Mouse (Mus musculus) ovary, postnatal 36 days (tissue): ENCODE data around the gene Igfbp4.

Experiments used
- DNase-seq: peaks from one replicate; pipeline ENCODE4 v3.0.0; 2022; ENCODE audit warnings: low spot score, mixed read lengths

Igfbp4 gene

DNA sequence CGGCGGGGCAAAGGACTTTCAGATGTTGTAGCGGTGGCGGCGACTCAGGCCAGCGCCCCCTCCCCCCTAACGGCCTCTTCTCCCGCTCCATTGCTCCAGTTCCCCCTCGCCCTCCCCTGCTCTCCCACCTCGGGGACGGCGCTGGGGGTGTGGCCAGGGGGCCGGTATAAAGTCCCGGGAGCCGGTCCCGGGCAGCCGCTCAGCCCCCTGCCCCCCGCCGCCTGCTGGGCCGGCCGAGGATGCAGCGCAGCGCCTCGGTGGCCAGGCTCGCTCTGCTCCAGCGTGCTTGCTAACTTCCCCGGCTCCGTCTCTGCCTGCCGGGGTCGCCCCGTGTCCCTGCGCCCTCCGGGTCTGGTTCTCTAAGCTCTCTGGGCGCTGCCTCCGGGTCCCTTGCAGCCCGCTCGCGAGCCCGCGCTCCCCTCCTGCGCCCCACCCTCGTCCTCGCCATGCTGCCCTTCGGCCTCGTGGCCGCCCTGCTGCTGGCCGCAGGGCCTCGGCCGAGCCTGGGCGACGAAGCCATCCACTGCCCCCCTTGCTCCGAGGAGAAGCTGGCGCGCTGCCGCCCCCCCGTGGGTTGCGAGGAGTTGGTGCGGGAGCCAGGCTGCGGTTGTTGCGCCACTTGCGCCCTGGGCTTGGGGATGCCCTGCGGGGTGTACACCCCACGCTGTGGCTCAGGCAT is at the start of gene Igfbp4:
Gene Igfbp4 (plus strand): TSS at position 194 of the 679 bp plus-strand sequence.
- DNase-seq: peak; percentile 78

DNA sequence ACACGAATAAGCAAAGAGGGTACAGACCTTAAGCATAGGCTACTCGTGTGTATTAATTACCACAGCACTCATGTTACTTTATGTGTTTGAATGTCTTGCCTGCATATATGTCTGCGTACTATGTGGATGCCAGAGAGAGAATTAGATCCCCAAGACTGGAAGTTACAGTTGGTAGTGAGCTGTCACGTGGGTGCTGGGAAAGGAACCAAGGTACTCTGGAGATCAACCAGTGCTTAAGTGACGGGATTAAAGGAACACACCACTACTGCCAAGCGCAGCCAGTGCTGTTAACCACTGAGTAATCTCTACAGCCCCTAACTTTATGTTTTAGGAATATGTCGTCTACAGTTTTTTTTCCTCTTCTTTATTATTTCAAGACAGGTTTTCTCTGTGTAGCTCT is 45.1 kb upstream of the Igfbp4 start:
- no peak for DNase-seq

DNA sequence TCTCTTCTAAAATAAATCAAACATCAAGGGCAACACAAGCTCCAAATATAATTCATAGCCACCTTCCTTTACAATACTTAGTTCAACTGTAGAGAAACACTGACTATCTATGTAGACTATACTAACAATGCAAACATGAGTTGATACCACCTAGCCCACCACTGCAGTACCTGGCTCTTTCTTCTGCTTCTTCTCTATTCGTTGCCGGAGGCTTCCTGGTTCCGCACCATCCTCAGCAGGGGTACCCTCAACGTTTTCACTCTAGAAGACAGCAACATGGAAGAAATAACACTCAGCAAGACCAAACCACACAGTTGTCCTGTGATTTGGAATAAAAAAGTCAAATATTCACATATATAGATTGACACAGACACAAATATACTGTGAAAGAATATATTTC is 43.4 kb upstream of the Igfbp4 start:
- no peak for DNase-seq

DNA sequence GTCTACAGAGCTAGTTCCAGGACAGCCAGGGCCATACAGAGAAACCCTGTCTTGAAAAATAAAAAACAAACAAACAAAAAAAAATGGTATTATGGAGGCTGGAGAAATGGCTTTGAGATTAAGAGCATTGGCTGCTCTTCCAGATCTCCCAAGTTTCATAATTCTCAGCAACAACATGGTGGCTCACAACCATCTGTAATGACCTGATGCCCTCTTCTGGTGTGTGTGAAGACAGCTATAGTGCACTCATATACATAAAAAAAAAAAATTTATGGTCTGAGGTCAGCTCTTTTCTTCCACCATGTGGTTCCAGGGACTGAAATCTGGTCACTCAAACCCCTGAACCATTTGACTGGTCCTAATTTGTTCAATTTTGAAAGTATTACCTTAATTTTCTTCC is 42.3 kb upstream of the Igfbp4 start:
- DNase-seq: no peak

DNA sequence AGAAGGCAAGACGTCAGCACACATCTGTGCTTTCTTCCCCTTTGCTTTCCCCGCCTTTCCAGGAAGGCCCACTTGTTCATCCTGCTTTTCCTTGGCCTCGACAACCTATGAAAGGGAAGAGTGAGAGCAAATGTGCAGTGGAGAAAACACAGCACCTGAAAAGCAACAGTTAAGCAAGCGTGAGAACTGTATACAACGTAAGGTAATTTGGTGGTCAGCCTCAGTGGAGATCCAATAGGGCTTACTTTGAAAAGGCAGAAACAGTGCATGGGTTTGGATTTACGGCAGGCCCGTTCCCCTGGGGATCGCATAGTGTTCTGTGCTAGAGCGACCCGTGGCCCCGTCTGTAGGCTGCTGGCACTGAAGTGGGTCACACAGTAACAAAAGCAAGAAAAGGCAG is 41.8 kb upstream of the Igfbp4 start:
- no peak for DNase-seq

DNA sequence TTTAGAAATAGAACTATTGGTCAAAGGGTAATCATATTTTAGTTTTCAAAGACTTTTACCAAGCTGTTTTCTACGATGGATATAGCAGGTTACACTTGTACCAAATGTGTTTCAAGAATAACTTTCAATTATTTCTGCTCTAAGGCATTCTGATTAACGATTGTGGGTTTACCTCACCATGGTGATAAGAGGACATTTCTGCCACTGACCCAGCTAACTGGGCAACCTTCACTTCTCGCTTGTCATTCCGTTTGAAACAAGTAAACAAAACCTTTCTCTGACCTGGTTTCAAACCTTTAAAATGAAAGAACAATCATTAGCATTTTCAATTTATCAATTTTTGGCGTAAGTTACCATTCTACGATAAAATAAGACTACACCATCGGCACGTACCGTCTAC is 34.3 kb upstream of the Igfbp4 start:
- DNase-seq: no peak

DNA sequence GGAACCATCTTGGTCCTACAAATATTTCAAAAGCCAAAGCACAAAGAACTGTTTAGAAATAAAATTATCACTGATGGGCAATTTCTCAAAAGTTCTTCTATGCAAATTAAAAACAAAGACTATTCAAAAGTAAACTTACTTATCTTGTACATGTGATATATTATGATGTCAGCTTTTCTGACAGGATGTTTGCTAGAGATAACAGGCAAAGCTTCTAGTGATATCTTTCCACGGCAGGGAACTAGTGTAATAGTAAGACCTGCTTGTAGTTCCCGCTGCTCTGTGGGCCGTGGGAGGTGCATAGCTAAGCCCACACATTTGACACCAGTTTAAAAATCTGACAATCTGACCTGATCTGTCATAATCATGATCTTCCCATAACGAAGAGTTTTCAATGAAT is 30.9 kb upstream of the Igfbp4 start:
- no peak for DNase-seq

DNA sequence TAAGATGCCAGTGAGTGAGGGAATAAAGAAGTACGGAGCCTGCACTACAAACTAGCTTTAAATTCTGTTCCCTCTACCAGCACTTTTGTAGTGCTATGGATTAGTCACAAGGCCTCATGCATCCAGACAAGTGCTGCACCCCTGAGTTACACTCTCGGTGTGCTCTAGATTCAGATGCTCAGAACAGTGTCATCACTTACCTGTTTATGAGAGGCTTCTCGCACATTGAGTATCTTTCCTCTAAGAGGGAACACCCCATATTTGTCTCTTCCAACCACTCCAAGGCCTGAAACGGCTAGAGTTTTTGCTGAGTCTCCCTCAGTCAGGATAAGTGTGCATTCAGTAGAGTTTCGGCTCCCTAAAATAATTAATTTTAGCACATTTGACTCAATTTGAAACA is 30.3 kb upstream of the Igfbp4 start:
- no peak for DNase-seq

DNA sequence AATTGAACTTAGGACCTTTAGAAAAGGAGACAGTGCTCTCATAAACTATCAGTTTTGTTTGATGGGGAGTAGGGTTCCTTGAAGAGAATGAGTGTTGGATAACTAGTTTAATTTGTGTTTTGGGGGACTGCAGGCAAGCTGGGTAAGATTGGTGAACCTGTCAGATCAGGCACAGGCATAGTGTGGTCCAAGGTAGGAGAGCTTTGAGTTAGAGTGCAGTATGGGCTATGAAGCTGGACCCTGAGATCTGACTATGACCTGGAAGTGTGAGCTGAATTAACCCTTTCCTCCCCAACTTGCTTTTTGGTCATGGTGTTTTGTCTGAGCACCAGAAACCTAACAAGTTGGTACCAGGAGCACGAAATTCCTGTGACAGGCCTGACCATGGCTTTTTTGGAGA is 27.2 kb upstream of the Igfbp4 start:
- DNase-seq: no peak

DNA sequence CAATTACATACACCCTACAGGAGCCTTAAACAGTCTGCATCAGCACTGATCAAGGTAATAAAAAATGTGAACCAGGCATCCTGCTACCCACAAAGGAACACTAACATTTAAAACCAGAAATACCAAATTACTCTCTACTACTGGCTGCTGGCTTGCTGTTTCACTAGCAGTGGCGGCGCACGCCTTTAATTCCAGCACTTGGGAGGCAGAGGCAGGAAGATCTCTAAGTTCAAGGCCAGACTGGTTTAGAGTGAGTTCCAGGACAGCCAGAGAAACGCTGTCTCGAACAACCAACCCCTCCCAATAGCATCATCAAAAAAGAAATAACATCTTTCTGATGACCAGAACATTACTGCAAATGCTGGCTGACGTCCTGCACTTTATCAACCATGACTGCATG is 21.2 kb upstream of the Igfbp4 start:
- DNase-seq: no peak

DNA sequence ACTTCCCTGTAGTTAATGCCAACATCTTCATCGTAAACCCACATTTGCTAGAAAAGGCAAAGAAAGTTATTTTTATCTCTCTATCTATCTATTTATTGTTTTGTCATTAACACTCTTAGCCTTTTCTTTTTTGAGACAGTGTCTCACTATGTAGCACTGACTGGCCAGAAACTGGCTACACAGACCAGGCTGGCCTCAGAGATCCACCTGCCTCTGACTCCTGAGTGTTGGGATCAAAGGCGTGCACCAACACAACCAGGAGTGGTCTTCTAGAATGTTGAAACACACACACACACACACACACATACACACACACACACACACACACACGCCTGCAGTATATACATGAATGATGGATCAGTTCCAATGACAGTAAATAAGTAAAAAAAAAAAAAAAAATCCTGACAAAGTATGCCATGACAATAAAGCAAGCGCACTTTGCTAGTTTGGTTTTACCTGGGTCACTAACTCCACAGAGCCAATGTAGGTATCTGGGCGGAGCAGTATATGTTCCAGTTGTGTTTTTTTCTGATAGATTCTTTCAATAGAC is 18.6 kb upstream of the Igfbp4 start:
- no peak for DNase-seq

DNA sequence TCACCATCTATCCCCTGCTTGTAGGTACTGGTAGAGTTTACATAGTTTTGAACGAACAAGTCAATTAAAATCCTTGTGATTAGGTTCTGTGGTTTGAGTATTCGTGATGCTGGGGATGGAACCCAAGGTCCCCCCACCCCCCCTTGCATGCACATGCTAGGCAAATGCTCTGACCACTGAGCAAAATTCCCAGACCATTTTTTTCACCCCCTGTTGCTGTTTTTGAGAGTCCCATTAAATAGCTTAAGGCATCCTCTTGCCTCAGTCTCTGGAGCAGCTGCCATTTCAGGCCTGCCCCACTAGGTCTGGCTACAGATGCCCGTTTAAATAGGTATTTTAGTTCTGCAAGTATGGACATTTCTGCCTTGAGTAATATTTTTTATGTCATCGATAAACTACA is 17.9 kb upstream of the Igfbp4 start:
- no peak for DNase-seq

DNA sequence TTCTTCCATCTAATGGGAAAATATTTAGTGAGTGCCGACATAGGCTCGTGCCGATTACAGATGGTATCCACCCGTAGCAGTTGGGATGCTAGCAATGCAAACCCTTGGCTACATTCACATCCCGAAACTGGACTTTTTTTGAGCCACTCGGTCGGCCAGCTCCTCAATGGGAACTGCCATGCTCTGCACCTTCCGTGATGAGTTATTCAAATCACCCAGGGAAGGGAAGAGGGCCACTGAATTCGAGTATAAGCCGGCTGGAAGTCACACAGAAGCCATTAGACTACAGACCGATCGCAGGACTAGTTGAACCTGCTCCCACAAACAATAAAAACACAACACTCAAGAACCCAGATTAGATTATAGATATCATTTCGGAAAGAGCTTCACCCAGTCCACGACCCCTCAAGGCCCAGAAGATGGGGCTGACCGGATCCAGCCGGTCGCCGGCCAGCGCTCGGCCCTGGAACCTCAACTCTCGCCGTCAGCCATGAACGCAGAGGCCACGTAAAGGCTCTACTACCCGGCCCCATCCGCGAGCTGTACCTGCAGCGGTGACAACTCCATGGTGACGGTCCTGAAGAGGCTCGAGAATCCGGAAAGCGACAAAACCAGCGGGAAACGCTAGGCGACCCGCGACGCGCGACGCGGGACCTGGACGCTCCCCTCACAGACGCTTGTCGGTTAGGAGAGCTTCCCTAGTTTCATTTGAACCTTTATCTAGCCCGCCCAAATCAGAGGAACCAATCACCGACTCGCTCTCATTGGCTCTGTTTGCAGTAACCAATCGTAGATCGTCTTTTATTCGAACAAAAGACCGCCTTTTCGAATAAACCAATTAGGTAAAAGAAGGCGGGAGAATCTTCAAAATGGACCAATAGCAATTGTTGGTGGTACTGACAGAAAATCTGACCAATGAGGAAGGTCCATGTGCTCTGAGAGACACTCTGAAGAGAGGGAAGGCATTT is 17.3 kb upstream of the Igfbp4 start, which contains the start of gene Top2a:
Gene Top2a (minus strand): TSS at position 690 of the 968 bp plus-strand sequence.
- peak; percentile 85 for DNase-seq

DNA sequence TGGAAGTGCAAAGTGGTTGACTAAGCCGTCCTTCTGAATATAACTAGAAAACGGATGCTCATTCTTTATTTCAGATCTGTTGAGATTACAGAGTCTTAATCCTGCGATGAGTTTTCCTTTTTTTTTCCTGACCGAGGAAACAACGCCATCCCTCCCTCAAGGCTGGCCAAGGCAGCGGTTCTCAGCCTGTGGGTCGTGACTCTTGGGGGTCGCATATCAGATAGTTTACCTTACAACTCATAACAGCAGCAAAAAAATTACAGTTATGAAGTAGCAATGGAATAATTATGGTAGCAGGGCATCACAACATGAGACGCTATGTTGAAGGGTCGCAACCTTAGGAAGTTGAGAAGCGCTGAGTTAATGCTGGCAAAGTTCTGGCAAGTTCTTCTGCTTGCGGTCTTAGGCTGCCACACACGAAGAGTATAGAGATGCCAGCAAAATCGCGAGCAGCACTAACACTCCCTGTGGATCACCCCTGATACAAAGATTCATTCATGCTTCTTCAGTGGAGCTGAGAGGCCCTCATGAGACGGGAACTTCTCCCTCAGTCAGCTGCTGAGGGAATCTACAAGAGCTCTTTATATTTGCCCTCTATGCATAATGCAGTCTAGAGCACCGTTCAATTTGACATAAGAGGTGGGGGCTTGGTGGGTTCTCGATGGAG is 16.4 kb upstream of the Igfbp4 start:
- DNase-seq: no peak

DNA sequence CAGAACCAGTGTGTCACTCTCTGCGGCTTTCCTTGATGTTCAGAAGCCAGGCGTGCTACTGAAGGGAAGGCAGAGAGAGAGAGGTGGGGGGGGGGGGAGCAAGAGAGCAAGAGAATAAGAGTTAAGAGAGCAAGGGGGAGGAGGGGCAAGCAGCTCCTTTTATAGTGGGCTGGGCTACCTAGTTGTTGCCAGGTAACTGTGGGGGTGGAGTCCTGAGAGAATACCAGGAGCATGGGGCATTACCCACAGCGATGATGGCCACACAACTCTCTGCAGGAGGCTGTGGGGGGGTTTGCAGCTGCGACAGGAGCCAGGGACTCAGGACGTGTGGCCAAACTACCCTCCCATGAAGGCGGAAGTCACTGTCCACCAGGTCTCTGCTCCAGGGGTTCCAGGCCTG is 15.2 kb upstream of the Igfbp4 start:
- no peak for DNase-seq

DNA sequence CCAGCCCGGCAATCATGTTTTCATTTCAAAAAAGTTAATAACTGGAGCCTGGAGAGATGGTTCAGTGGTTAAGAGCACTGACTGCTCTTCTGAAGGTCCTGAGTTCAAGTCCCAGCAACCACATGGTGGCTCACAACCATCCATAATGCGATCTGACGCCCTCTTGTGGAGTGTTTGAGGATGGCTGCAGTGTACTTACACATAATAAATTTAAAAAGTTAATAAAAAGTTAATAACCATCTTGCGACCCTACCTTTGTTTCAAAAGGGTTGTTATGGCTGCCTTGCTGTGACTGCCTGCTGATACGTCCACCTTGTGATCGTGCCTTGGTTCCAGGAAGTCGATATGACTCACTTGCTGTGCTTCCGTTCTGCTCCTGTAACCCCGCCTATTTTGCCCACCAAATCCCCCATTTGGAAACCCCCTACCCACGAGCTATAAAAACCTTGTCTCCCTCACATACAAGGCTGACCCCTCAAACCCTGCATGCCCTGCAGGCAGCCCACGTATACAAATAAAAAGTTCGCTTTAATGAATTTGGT is 14.1 kb upstream of the Igfbp4 start:
- DNase-seq: no peak

DNA sequence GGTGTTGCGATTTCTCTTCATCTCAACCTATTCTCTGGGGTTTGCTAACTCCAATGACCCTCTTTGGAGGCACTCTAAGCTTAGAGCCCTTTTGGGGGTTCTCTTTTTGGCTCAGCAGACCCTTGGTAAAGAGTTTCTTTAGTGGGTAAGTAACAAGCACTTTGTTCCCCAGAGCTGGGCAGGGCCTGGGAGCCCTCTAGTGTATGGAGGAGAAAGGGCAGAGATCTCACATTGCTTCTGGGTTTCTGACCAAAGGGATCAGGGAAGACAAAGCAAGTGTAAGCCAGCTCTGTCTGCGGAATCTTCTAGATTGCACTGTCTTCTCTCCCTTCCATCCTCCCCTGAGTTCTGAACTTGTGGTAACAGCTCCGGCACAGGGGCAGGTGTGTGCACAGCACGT is 5.7 kb upstream of the Igfbp4 start:
- DNase-seq: no peak

DNA sequence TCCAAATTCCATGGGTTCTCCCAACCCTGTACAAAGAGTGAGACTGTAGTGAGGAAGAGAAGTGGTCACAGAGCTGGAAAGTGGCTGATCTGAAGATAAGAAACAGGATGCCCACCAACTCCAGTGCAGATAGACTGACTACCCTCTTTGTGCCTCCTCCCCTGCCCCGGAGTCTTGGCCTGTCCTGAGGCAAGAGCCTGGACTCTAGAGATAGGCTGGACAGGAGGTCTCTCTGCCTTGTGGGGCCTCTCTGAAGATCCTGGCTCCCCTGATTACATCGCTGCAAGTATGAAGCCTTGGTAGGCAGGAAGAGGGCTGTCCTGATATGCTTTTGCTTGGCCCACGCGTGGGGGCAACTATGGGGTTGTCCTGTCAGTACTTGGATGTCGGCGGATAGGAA is 4.8 kb upstream of the Igfbp4 start:
- DNase-seq: no peak

DNA sequence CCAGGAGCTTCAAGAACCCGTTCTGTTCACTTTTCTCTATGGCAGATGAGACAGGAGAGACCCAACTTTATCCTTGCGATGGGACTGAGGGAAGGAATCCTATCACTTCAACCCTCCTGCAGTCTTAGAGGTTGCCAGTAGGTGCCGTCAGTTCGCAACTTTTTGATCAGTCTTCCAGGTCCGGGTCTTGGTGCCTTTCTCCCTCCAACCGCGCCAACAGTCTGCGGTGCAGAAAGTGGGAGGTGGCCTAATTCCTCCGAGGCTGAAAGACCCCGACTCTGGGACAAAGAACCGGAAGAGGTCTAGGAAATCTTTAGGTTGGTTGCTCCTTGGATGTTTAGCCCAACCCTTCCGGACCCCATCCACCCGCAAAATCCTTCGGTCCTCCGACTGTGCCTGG is 1.3 kb upstream of the Igfbp4 start:
- DNase-seq: peak; percentile 82

DNA sequence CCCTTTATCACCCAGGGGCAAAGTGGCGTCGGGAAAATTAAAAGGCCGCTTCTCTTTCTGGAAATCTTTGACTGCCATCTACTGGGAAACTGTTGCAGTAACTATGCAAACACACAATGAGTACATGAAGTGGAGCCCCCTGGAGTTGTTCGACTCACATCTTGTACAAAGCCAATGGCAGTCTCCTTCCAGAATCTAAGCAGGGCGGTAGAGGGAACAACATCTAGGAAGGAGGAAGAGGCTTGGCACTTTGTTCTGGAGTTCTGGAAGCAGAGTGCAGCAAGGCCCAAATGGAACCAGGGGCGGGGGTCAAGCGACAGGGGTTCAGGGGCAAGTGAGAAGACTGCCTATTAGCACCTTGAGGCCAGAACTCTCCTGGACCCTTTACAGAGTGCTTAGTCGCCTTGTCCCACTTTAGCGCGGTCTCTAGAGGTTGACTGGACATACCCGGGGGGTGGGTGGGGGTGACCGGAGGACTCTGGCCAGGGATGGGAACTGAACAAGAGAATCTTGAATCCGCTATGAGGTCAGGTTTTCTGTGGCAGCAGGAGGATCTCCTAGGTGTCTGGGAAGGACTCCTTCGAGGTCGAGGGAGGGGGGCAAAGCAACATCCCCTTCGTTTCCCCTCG is 584 bp upstream of the Igfbp4 start:
- DNase-seq: no peak

DNA sequence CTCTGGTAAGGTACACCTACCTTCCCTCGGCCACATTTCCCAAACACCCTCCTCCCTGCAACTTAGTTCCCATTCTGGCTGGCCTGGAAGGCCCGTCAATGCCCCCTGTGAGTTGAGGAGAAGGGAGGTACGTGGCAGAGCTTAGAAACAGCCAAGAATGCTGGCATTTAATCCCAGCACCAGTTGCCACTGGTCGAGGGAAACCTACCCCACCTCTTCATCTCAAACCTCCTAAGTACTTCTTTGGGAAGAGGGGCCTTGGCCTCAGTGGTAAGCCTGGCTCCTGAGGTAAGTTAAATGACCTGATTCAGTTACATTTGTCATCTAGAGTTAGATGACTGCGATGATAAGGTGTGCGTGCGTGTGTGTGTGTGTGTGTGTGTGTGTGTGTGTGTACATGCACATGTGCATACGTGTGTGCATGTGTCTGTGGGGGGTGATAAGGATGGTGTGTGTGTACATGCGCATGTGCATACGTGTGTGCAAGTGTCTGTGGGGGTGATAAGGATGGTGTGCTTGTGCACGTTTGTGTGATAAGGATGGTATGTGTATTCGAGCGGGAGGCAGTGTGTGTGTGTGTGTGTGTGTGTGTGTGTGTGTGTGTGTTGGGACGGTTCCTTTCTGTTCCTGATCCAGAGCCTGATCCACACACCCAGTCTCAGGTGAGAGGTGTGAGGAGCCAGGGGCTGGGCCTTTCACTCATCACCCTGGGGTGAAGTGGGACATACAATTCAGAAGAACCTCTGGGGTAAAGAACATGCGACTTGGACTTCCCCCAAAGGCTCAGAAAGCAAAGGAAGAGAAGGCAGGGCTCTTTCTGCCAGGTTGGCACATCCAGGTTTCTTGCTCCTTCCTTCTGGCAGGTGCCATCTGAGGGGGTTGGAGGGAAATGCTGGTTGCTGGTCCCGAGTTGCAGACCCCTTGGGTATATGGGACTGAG is 1.1 kb downstream of the Igfbp4 start:
- no peak for DNase-seq
